Mouse (Mus musculus): ENCODE results near the gene Klf16. TPM values are rescaled to one million over a fixed set of nuclear protein-coding genes. Genes with fewer than 3 reads are reported as not detected.
A peak's percentile ranks its signal among the peaks of the same experiment; 100 is the strongest.

Klf16 gene
- polyA plus RNA-seq, 1 experiment from 2014 or later: 5.5 TPM

DNA sequence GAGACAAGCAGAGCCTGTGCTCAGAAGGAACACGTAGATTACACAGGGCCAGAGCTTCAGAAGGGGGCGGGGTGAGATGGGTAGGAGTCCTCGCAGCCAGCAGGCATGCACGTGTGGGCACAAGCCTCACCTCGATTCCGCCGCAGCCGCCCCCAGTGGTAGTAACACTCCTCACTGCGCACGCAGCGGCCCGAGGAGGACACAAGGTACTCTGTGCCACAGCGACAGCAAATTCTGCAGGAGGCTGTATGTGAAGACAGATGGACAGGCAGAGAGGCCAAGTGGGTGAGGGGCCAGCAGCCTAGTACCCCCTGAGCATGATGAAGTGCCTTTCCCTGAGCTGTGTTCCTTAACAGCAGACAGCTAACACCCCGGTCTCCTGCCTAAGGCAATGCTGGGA lies 33.2 kb downstream of the Klf16 start:
- no peaks in the 10 kb centered on the region; the same call in 1 of the 2 replicates for H3K27me3 ChIP-seq (ENCODE audit: control insufficient read depth, insufficient read depth, low read length)
- 93% methylated on average over 14 of the region's 14 CpGs for WGBS
- H3K4me2 ChIP-seq (ENCODE audit: low read depth, low read length): no peak overlapping the region
- no peak overlapping the region for H3K4me3 ChIP-seq (ENCODE audit: low read depth, low read length)
- H3K36me3 ChIP-seq (replicated peaks; ENCODE audit: control insufficient read depth, insufficient read depth, low read depth, low read length): peaks cover 12% of the 10 kb centered on the region
- no peak overlapping the region for H3K9ac ChIP-seq (replicated peaks; ENCODE audit: low read length)
- no peaks in the 10 kb centered on the region for H3K4me1 ChIP-seq (ENCODE audit: control insufficient read depth, insufficient read depth, low read length)
- H3K27ac ChIP-seq (replicated peaks; ENCODE audit: low read depth, low read length): no peak overlapping the region
- ATAC-seq (replicated peaks; ENCODE audit: insufficient number of reproducible peaks, low FRiP score, low TSS enrichment, low read depth): no peak
- DNase-seq (ENCODE audit: low spot score): no peak
- H3K9me3 ChIP-seq (replicated peaks; ENCODE audit: control insufficient read depth, low read length): no peaks in the 10 kb centered on the region

DNA sequence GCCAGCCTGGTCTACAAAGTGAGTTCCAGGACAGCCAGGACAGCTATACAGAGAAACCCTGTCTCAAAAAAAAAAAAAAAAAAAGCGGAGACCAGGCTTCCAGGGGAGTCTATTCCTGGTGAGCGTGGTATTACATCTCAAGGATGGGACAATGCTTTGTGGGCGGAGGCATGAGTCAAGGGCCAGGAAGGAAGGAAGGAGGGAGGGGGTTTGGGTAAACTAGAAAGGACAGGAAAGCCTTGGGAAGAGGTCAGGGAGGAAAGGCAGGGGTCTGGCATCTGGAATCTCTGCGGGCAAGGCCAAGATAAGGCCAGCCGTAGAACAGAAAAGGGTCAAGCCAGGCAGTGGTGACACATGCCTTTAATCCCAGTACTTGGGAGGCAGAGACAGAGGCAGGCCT lies 37.6 kb downstream of the Klf16 start:
- H3K27me3 ChIP-seq (ENCODE audit: control insufficient read depth, insufficient read depth, low read length): peaks cover 20% of the 10 kb centered on the region
- H3K9ac ChIP-seq (replicated peaks; ENCODE audit: low read length): no peak overlapping the region
- no peaks in the 10 kb centered on the region for H3K9me3 ChIP-seq (replicated peaks; ENCODE audit: control insufficient read depth, low read length)
- WGBS: 33% methylated on average over 5 of the region's 5 CpGs
- H3K27ac ChIP-seq (replicated peaks; ENCODE audit: low read depth, low read length): no peak overlapping the region
- DNase-seq (ENCODE audit: low spot score) (no peak), ATAC-seq (replicated peaks; ENCODE audit: insufficient number of reproducible peaks, low FRiP score, low TSS enrichment, low read depth) (no peak)
- H3K36me3 ChIP-seq (replicated peaks; ENCODE audit: control insufficient read depth, insufficient read depth, low read depth, low read length): peaks cover 12% of the 10 kb centered on the region
- no peak overlapping the region for H3K4me2 ChIP-seq (ENCODE audit: low read depth, low read length)
- no peaks in the 10 kb centered on the region for H3K4me1 ChIP-seq (ENCODE audit: control insufficient read depth, insufficient read depth, low read length)
- H3K4me3 ChIP-seq (ENCODE audit: low read depth, low read length): no peak overlapping the region

DNA sequence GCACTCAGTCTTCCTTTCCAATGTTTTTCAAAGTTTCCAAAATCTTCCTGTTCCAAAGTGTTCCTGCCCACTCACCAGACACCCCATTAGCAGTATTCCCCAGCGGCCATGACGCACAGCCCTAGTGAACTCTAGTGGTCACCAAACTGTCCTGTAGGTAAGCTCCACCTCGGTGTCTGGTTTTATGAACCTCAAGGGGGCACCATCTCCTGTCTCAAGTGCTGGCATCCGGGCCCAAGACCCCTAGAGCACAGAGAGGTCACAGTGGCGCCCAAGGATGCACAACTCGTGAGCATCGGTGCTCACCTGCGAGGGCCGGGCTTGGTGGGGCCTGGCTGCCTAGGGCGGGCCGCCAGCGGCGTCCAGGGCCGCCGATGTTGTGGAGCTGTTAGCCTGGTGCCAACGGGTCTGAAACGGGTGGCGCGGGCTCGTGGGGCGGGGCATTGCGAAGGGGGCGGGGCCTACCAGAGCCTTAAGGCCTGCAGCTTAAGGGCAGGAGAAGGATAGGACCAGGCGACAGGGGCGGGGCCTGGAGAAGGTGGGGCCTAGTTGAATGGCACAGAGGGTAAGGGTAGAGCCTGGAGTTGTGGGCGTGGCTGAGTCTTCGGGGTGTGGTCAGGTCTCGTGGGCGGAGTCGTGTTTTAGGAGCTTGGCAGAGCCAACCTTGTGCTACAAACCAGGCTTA lies 38.3 kb downstream of the Klf16 start, which contains the start of gene Atp8b3:
TSS of gene Atp8b3 (minus strand) at position 415 of the 685 bp plus-strand sequence.
- ATAC-seq (replicated peaks; ENCODE audit: insufficient number of reproducible peaks, low FRiP score, low TSS enrichment, low read depth) (no peak), DNase-seq (ENCODE audit: low spot score) (peak; percentile 69)
- H3K9me3 ChIP-seq (replicated peaks; ENCODE audit: control insufficient read depth, low read length): no peaks in the 10 kb centered on the region
- WGBS: 3% methylated on average over 30 of the region's 30 CpGs
- no peak within 1 kb of the TSS for H3K27ac ChIP-seq (replicated peaks; ENCODE audit: low read depth, low read length)
- no peak within 1 kb of the TSS for H3K9ac ChIP-seq (replicated peaks; ENCODE audit: low read length)
- H3K4me2 ChIP-seq (ENCODE audit: low read depth, low read length): peak within 1 kb of the TSS; percentile 19; the same call in 1 of the 2 replicates
- peaks cover 20% of the 10 kb centered on the region for H3K27me3 ChIP-seq (ENCODE audit: control insufficient read depth, insufficient read depth, low read length)
- H3K36me3 ChIP-seq (replicated peaks; ENCODE audit: control insufficient read depth, insufficient read depth, low read depth, low read length): peaks cover 7% of the 10 kb centered on the region
- peak within 1 kb of the TSS; percentile 4; the same call in 1 of the 2 replicates for H3K4me3 ChIP-seq (ENCODE audit: low read depth, low read length)
- H3K4me1 ChIP-seq (ENCODE audit: control insufficient read depth, insufficient read depth, low read length): no peaks in the 10 kb centered on the region

DNA sequence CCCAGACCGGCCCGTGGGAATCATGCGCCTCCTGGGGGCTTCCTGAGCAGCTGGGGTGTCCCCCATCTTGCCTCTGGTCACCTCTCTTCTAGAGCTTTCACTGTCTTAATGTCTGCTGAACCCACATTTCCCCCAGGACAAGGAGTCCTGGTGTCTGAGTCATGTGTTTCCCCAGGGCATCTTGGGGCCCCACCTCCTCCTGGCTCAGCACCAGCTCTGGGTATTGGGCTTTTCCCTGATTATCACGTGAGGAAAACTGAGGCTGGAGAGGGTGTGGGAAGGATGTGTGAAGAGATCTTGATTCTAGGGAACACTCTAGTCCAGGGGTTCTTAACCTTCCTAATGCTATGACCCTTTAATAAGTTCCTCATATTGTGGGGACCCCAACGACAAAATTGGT lies 38.9 kb downstream of the Klf16 start:
- peaks cover 20% of the 10 kb centered on the region for H3K27me3 ChIP-seq (ENCODE audit: control insufficient read depth, insufficient read depth, low read length)
- no peak overlapping the region for H3K4me3 ChIP-seq (ENCODE audit: low read depth, low read length)
- no peak overlapping the region for H3K4me2 ChIP-seq (ENCODE audit: low read depth, low read length)
- no peak overlapping the region for H3K27ac ChIP-seq (replicated peaks; ENCODE audit: low read depth, low read length)
- H3K9me3 ChIP-seq (replicated peaks; ENCODE audit: control insufficient read depth, low read length): no peaks in the 10 kb centered on the region
- H3K36me3 ChIP-seq (replicated peaks; ENCODE audit: control insufficient read depth, insufficient read depth, low read depth, low read length): peaks cover 7% of the 10 kb centered on the region
- H3K9ac ChIP-seq (replicated peaks; ENCODE audit: low read length): no peak overlapping the region
- no peak for DNase-seq (ENCODE audit: low spot score)
- H3K4me1 ChIP-seq (ENCODE audit: control insufficient read depth, insufficient read depth, low read length): no peaks in the 10 kb centered on the region
- no peak for ATAC-seq (replicated peaks; ENCODE audit: insufficient number of reproducible peaks, low FRiP score, low TSS enrichment, low read depth)
- 58% methylated on average over 5 of the region's 5 CpGs for WGBS

DNA sequence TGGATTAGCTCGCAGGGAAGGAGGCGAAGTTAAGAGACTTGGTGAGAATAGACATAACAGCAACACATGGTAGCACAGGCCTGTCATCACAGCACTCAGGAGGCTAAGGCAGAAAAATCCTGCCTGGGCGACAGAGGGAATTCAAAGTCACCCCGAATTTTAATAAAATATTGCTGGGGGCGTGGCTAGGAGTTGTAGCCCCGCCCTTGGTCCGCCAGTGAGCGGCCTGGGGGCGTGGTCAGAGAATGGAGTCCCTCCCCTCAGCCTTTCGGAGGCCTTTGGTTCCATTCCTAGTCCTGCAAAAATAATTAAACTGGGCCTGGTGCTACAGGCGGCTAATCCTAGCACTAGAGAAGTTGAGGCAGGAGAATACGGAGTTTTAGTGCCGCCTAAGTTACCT lies 41.4 kb downstream of the Klf16 start:
- ATAC-seq (replicated peaks; ENCODE audit: insufficient number of reproducible peaks, low FRiP score, low TSS enrichment, low read depth): no peak
- H3K4me3 ChIP-seq (ENCODE audit: low read depth, low read length): no peak overlapping the region
- no peak overlapping the region for H3K9ac ChIP-seq (replicated peaks; ENCODE audit: low read length)
- peaks cover 20% of the 10 kb centered on the region for H3K27me3 ChIP-seq (ENCODE audit: control insufficient read depth, insufficient read depth, low read length)
- no peaks in the 10 kb centered on the region for H3K9me3 ChIP-seq (replicated peaks; ENCODE audit: control insufficient read depth, low read length)
- no peak overlapping the region for H3K4me2 ChIP-seq (ENCODE audit: low read depth, low read length)
- 10% methylated on average over 13 of the region's 13 CpGs for WGBS
- no peak for DNase-seq (ENCODE audit: low spot score)
- no peak overlapping the region for H3K27ac ChIP-seq (replicated peaks; ENCODE audit: low read depth, low read length)
- H3K36me3 ChIP-seq (replicated peaks; ENCODE audit: control insufficient read depth, insufficient read depth, low read depth, low read length): no peaks in the 10 kb centered on the region
- H3K4me1 ChIP-seq (ENCODE audit: control insufficient read depth, insufficient read depth, low read length): no peaks in the 10 kb centered on the region

DNA sequence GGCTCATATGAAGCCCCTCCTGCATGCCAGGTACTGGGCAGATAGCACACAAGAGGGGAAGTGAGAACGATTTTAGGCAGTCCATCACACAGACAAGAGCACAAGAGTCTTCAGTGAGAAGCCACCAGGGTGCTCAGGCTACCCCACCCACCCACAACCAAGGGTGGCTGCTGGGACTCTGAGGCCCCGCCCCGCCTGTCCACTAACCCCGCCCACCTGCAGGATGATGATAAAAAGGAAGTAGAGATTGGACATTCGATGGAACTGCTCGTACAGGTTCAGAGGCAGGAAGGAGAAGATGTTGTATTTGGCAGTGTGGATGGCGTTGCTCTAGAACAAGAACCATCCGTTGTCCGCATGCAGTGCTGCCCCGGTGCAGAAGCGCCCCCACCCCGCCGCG lies 42.0 kb downstream of the Klf16 start:
- ATAC-seq (replicated peaks; ENCODE audit: insufficient number of reproducible peaks, low FRiP score, low TSS enrichment, low read depth) (no peak), DNase-seq (ENCODE audit: low spot score) (no peak)
- H3K27me3 ChIP-seq (ENCODE audit: control insufficient read depth, insufficient read depth, low read length): peaks cover 20% of the 10 kb centered on the region
- WGBS: 12% methylated on average over 14 of the region's 14 CpGs
- H3K4me3 ChIP-seq (ENCODE audit: low read depth, low read length): no peak overlapping the region
- no peak overlapping the region for H3K4me2 ChIP-seq (ENCODE audit: low read depth, low read length)
- no peak overlapping the region for H3K9ac ChIP-seq (replicated peaks; ENCODE audit: low read length)
- no peaks in the 10 kb centered on the region for H3K4me1 ChIP-seq (ENCODE audit: control insufficient read depth, insufficient read depth, low read length)
- H3K36me3 ChIP-seq (replicated peaks; ENCODE audit: control insufficient read depth, insufficient read depth, low read depth, low read length): no peaks in the 10 kb centered on the region
- H3K27ac ChIP-seq (replicated peaks; ENCODE audit: low read depth, low read length): no peak overlapping the region
- no peaks in the 10 kb centered on the region for H3K9me3 ChIP-seq (replicated peaks; ENCODE audit: control insufficient read depth, low read length)

DNA sequence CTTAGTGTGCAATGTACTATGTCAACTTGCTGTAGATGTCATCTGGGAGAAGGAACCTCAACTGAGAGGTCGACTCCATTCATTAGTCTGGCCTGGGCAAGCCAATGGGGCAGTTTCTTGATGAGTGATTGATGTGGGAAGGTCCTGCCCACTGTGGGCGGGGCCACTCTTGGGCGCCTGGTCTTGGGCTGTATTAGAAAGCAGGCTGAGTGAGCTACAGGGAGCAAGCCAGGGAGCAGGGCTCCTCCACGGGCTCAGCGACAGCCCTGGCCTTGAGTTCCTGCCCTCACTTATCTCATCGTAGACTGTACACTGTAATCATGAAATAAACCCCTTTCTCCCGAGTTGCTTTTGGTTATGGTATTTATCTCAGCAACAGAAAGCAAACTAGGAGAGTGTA lies 43.4 kb downstream of the Klf16 start:
- Histone ChIP-seq H3K27ac (replicated peaks; ENCODE audit: low read depth, low read length) (no peak overlapping the region), H3K9ac (replicated peaks; ENCODE audit: low read length) (no peak overlapping the region), H3K4me1 (ENCODE audit: control insufficient read depth, insufficient read depth, low read length) (no peaks in the 10 kb centered on the region), H3K36me3 (replicated peaks; ENCODE audit: control insufficient read depth, insufficient read depth, low read depth, low read length) (no peaks in the 10 kb centered on the region), H3K27me3 (ENCODE audit: control insufficient read depth, insufficient read depth, low read length) (peaks cover 19% of the 10 kb centered on the region), H3K9me3 (replicated peaks; ENCODE audit: control insufficient read depth, low read length) (no peaks in the 10 kb centered on the region), H3K4me2 (ENCODE audit: low read depth, low read length) (no peak overlapping the region), H3K4me3 (ENCODE audit: low read depth, low read length) (no peak overlapping the region)
- 11% methylated on average over 7 of the region's 7 CpGs for WGBS
- ATAC-seq (replicated peaks; ENCODE audit: insufficient number of reproducible peaks, low FRiP score, low TSS enrichment, low read depth) (no peak; the same call in 1 of the 2 replicates), DNase-seq (ENCODE audit: low spot score) (no peak)

DNA sequence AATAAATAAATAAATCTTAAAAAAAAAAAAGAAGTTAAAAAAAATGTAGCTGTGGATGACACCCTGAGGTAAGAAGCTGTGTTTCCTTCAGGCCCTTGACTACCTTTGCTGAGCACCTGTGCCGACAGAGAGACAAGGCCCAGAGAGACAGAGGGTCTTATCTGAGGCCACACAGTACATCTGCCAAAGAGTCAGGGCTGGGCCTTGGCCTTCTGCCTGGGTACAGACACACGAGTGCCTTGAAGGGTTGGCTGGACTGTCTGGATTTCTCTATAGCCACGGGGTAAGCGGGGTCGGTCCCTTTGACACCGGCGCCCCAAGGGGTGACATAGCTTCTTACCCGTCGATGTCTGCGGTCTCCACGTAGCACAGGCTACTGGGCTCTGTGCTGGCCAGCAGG lies 44.3 kb downstream of the Klf16 start:
- H3K36me3 ChIP-seq (replicated peaks; ENCODE audit: control insufficient read depth, insufficient read depth, low read depth, low read length): no peaks in the 10 kb centered on the region
- H3K4me3 ChIP-seq (ENCODE audit: low read depth, low read length): no peak overlapping the region
- no peak overlapping the region for H3K9ac ChIP-seq (replicated peaks; ENCODE audit: low read length)
- ATAC-seq (replicated peaks; ENCODE audit: insufficient number of reproducible peaks, low FRiP score, low TSS enrichment, low read depth): no peak
- no peak overlapping the region for H3K4me2 ChIP-seq (ENCODE audit: low read depth, low read length)
- no peaks in the 10 kb centered on the region for H3K4me1 ChIP-seq (ENCODE audit: control insufficient read depth, insufficient read depth, low read length)
- H3K27me3 ChIP-seq (ENCODE audit: control insufficient read depth, insufficient read depth, low read length): peaks cover 17% of the 10 kb centered on the region
- H3K9me3 ChIP-seq (replicated peaks; ENCODE audit: control insufficient read depth, low read length): no peaks in the 10 kb centered on the region
- H3K27ac ChIP-seq (replicated peaks; ENCODE audit: low read depth, low read length): no peak overlapping the region
- WGBS: 83% methylated on average over 11 of the region's 11 CpGs
- DNase-seq (ENCODE audit: low spot score): no peak
